Mouse (Mus musculus) B cell, adult 67 days (primary cell): ENCODE data around the gene Fam186b. TPM values are rescaled to one million over a fixed set of nuclear protein-coding genes. Genes with fewer than 3 reads are reported as not detected.

Experiments
- total RNA-seq, 2 experiments: library from RNA; stranded (reverse); gene quantifications; 4 replicates each; pipeline ENCODE4 v1.2.4; 2023

Gene Fam186b
- total RNA-seq = not detected

GRCm38 (mm10) chr15:99295484-99295981 lies at the start of gene Fam186b:
Fam186b (minus strand) TSS chr15:99295888.

GRCm38 (mm10) chr15:99294813-99295374 lies 794 bp downstream of the Fam186b start, which contains the start of gene Prpf40b:
Prpf40b (plus strand) TSS chr15:99295087.

GRCm38 (mm10) chr15:99251626-99252380 lies 43.9 kb downstream of the Fam186b start, which contains the start of gene Mcrs1:
Mcrs1 (minus strand) TSS chr15:99251961.

GRCm38 (mm10) chr15:99224208-99224911 lies 71.3 kb downstream of the Fam186b start, which contains the start of gene Kcnh3:
Kcnh3 (plus strand) TSS chr15:99224861.

Other genes starting within 250 kb of the Fam186b start
- gene Prph, start 240.7 kb downstream of the Fam186b start, total RNA-seq = not detected
- under 1 TPM; 0.23 to 0.42 TPM for gene Troap, start 221.3 kb downstream of the Fam186b start, total RNA-seq
- not detected for gene C1ql4, start 208.1 kb downstream of the Fam186b start, total RNA-seq
- not detected for gene Dnajc22, start 202.7 kb downstream of the Fam186b start, total RNA-seq
- not detected for gene Spats2, start 170.0 kb downstream of the Fam186b start, total RNA-seq
- 1 to 10 TPM; 2.4 to 4.1 TPM for gene Kcnh3, start 71.0 kb downstream of the Fam186b start, total RNA-seq
- 100 to 1,000 TPM; 103 to 112 TPM for gene Mcrs1, start 43.9 kb downstream of the Fam186b start, total RNA-seq
- gene Prpf40b, start 801 bp downstream of the Fam186b start, total RNA-seq = 10 to 100 TPM; 21.3 to 29.8 TPM
- gene Fmnl3, start 74.6 kb upstream of the Fam186b start, total RNA-seq = 100 to 1,000 TPM; 129 to 150 TPM
- gene Tmbim6, start 97.0 kb upstream of the Fam186b start, total RNA-seq = 100 to 1,000 TPM; 432 to 442 TPM
- gene Nckap5l, start 161.9 kb upstream of the Fam186b start, total RNA-seq = 1 to 10 TPM; 6.8 to 8.1 TPM
- gene Bcdin3d, start 178.8 kb upstream of the Fam186b start, total RNA-seq = 10 to 100 TPM in 1 of 2 experiments, 1 to 10 TPM in 1; 8.0 to 11.9 TPM
- not detected for gene Faim2, start 232.3 kb upstream of the Fam186b start, total RNA-seq